Mouse (Mus musculus): ENCODE results near the gene Tcf3. TPM values are rescaled to one million over a fixed set of nuclear protein-coding genes. Genes with fewer than 3 reads are reported as not detected.

Gene Tcf3
- total RNA-seq, 2 experiments from 2014 or later = 26.0 to 28.3 TPM

- DNase-seq (ENCODE audit: low spot score in 2 of 2) = no peak
- intact Hi-C loops (cut with DNase I) = no loop called here
Observed at GRCm38 (mm10) chr10:80368392-80368791, 65.1 kb downstream of the Tcf3 start.

GRCm38 (mm10) chr10:80367954-80368353 is 65.5 kb downstream of the Tcf3 start:
- intact Hi-C loops (cut with DNase I) = no loop called here
- DNase-seq (ENCODE audit: low spot score in 2 of 2) = no peak

GRCm38 (mm10) chr10:80365736-80366135 is 67.7 kb downstream of the Tcf3 start:
- no peak for DNase-seq (ENCODE audit: low spot score in 2 of 2)
- intact Hi-C loops (cut with DNase I) = no loop called here

GRCm38 (mm10) chr10:80363734-80364133 is 69.7 kb downstream of the Tcf3 start:
- intact Hi-C loops (cut with DNase I) = no loop called here

More at GRCm38 (mm10) chr10:80363734-80364133, 69.7 kb downstream of the Tcf3 start:
- no peak for DNase-seq (ENCODE audit: low spot score in 2 of 2)

Small RNAs within 50 kb of the gene (microRNA-seq; reads per million reads assigned to microRNA genes)
- not detected for gene Gm22721

Other genes starting within 250 kb of the Tcf3 start
- gene Mum1, start 207.2 kb downstream of the Tcf3 start, total RNA-seq (2021) = 10 to 100 TPM; 35.9 to 43.8 TPM
- gene Ndufs7, start 184.5 kb downstream of the Tcf3 start, total RNA-seq (2021) = 100 to 1,000 TPM; 185 to 213 TPM
- gene Gamt, start 172.6 kb downstream of the Tcf3 start, total RNA-seq (2021) = 10 to 100 TPM; 22.5 to 43.9 TPM
- gene Dazap1, start 172.2 kb downstream of the Tcf3 start, total RNA-seq (2021) = 10 to 100 TPM; 71.7 to 99.0 TPM
- 100 to 1,000 TPM; 799 to 946 TPM for gene Rps15, start 141.2 kb downstream of the Tcf3 start, total RNA-seq (2021)
- gene Apc2, start 137.7 kb downstream of the Tcf3 start, total RNA-seq (2021) = 100 to 1,000 TPM; 105 to 116 TPM
- 10 to 100 TPM; 26.6 to 30.1 TPM for gene 2310011J03Rik, start 113.1 kb downstream of the Tcf3 start, total RNA-seq (2021)
- 1 to 10 TPM; 4.9 to 6.2 TPM for gene Pcsk4, start 104.1 kb downstream of the Tcf3 start, total RNA-seq (2021)
- 10 to 100 TPM; 10.6 to 11.5 TPM for gene Reep6, start 103.7 kb downstream of the Tcf3 start, total RNA-seq (2021)
- 10 to 100 TPM in 1 of 2 experiments, 1 to 10 TPM in 1; 7.5 to 10.0 TPM for gene Adamtsl5, start 85.2 kb downstream of the Tcf3 start, total RNA-seq (2021)
- 10 to 100 TPM; 16.9 to 33.1 TPM for gene Plk5, start 77.2 kb downstream of the Tcf3 start, total RNA-seq (2021)
- 10 to 100 TPM; 18.1 to 23.4 TPM for gene Mex3d, start 46.0 kb downstream of the Tcf3 start, total RNA-seq (2021)
- 100 to 1,000 TPM; 147 to 150 TPM for gene Mbd3, start 34.1 kb downstream of the Tcf3 start, total RNA-seq (2021)
- 100 to 1,000 TPM; 411 to 444 TPM for gene Uqcr11, start 26.8 kb downstream of the Tcf3 start, total RNA-seq (2021)
- gene Onecut3, start 61.2 kb upstream of the Tcf3 start, total RNA-seq (2021) = not detected
- under 1 TPM; 0.20 to 0.27 TPM for gene Atp8b3, start 105.5 kb upstream of the Tcf3 start, total RNA-seq (2021)
- 10 to 100 TPM; 43.5 to 56.8 TPM for gene Rexo1, start 127.9 kb upstream of the Tcf3 start, total RNA-seq (2021)
- 10 to 100 TPM; 51.6 to 54.2 TPM for gene Klf16, start 143.7 kb upstream of the Tcf3 start, total RNA-seq (2021)
- gene Abhd17a, start 156.7 kb upstream of the Tcf3 start, total RNA-seq (2021) = 100 to 1,000 TPM; 181 to 238 TPM
- gene Scamp4, start 169.2 kb upstream of the Tcf3 start, total RNA-seq (2021) = 10 to 100 TPM; 40.1 to 45.1 TPM
- 1 to 10 TPM; 1.7 to 4.0 TPM for gene Adat3, start 169.2 kb upstream of the Tcf3 start, total RNA-seq (2021)
- 1 to 10 TPM; 2.6 to 3.6 TPM for gene Gm49322, start 172.4 kb upstream of the Tcf3 start, total RNA-seq (2021)
- gene Csnk1g2, start 189.2 kb upstream of the Tcf3 start, total RNA-seq (2021) = 100 to 1,000 TPM; 208 to 256 TPM
- 100 to 1,000 TPM in 1 of 2 experiments, 10 to 100 TPM in 1; 93.4 to 100 TPM for gene Btbd2, start 223.4 kb upstream of the Tcf3 start, total RNA-seq (2021)
- gene Mknk2, start 244.5 kb upstream of the Tcf3 start, total RNA-seq (2021) = 10 to 100 TPM; 39.9 to 42.0 TPM

Measured in left cerebral cortex, postnatal 36 days (tissue).